Comparison of ENCODE assay signal across 9 mouse cellular contexts in genomic region chr3:51417135-51417458, GRCm38 (mm10). TPM values are rescaled to one million over a fixed set of nuclear protein-coding genes. Genes with fewer than 3 reads are reported as not detected.
A peak's percentile ranks its signal among the peaks of the same experiment; 100 is the strongest.
DNase-seq lines count a peak whose midpoint lies in the region; ATAC-seq and TF ChIP-seq lines count a peak whose summit lies in the region.
"Had no signal": no experiment of that assay in that cellular context is flagged by ENCODE, and none has a peak within 500 bp of the region (broad histone marks: within the 10 kb centered on the region; RNA-seq: fewer than 3 reads in every experiment).

No protein-coding gene starts in this region.

- peak overlapping the region; percentile 99 for H3K9ac ChIP-seq in heart, embryonic 13.5 days
- peak overlapping the region; percentile 100; the same call in 1 of the 2 replicates for H3K9ac ChIP-seq in ES-E14 (ENCODE audit: insufficient read depth, low read depth, low read length, poor library complexity, severe bottlenecking)

- H3K27me3 ChIP-seq in heart, embryonic 13.5 days (replicated peaks) = no peaks in the 10 kb centered on the region
- H3K27me3 ChIP-seq in hindbrain, embryonic 10.5 days (ENCODE audit: insufficient read depth, poor library complexity, severe bottlenecking) = no peaks in the 10 kb centered on the region
- H3K27me3 ChIP-seq in midbrain, embryonic 10.5 days (ENCODE audit: low read depth, poor library complexity, severe bottlenecking) = no peaks in the 10 kb centered on the region

- in situ Hi-C loops in ES-E14 (cut with MboI; ENCODE audit: low sequenced_read_pairs in 2 of 2, unreplicated experiment in 2 of 2) = no loop called here

- no peaks in the 10 kb centered on the region for H3K9me3 ChIP-seq in heart, embryonic 13.5 days
- H3K9me3 ChIP-seq in ES-E14 (ENCODE audit: control insufficient read depth, insufficient read depth, low read depth, low read length) = no peaks in the 10 kb centered on the region
- no peaks in the 10 kb centered on the region for H3K9me3 ChIP-seq in hindbrain, embryonic 10.5 days
- no peaks in the 10 kb centered on the region for H3K9me3 ChIP-seq in midbrain, embryonic 10.5 days (replicated peaks)

- no peak for ATAC-seq in heart, embryonic 13.5 days (ENCODE audit: extremely low read depth, insufficient number of reproducible peaks, low FRiP score, low TSS enrichment)

- peak overlapping the region; percentile 99 for H3K4me3 ChIP-seq in heart, embryonic 13.5 days
- H3K4me3 ChIP-seq in ES-E14 (ENCODE audit: insufficient read depth in 1 of 2, low read depth in 1 of 2, low read length in 2 of 2, poor library complexity in 1 of 2, severe bottlenecking in 1 of 2) = peak overlapping the region; percentile 95 to 97
- peak overlapping the region; percentile 99 for H3K4me3 ChIP-seq in hindbrain, embryonic 10.5 days
- peak overlapping the region; percentile 94 for H3K4me3 ChIP-seq in midbrain, embryonic 10.5 days

- 11% methylated on average over 8 of the region's 8 CpGs for WGBS in heart, embryonic 13.5 days
- WGBS in hindbrain, embryonic 10.5 days = 9% methylated on average over 8 of the region's 8 CpGs
- WGBS in midbrain, embryonic 10.5 days = 9% methylated on average over 8 of the region's 8 CpGs

- peaks cover 3% of the 10 kb centered on the region; the same call in 1 of the 2 replicates for H3K36me3 ChIP-seq in heart, embryonic 13.5 days
- no peaks in the 10 kb centered on the region; the same call in 1 of the 2 replicates for H3K36me3 ChIP-seq in ES-E14 (ENCODE audit: control insufficient read depth, insufficient read depth, low read length, poor library complexity, severe bottlenecking)
- H3K36me3 ChIP-seq in hindbrain, embryonic 10.5 days = peaks cover 23% of the 10 kb centered on the region
- H3K36me3 ChIP-seq in midbrain, embryonic 10.5 days = peaks cover 22% of the 10 kb centered on the region

- no peak for DNase-seq in heart, adult 8-10 months (ENCODE audit: low spot score)
- no peak for DNase-seq in ES-E14 (ENCODE audit: low read depth, low spot score)
- no peak for DNase-seq in hindbrain, embryonic 10.5 days (ENCODE audit: low spot score)
- DNase-seq in midbrain, embryonic 10.5 days (ENCODE audit: low spot score) = no peak
- no peak for DNase-seq in cerebellum, adult 11 months
- DNase-seq in right cerebral cortex, postnatal 36 days (ENCODE audit: low spot score in 2 of 2) = no peak
- no peak for DNase-seq in retina, postnatal 1 day

- peaks cover 40% of the 10 kb centered on the region for H3K4me1 ChIP-seq in heart, embryonic 13.5 days
- H3K4me1 ChIP-seq in ES-E14 (ENCODE audit: control insufficient read depth in 2 of 2, insufficient read depth in 2 of 2, low read length in 2 of 2, poor library complexity in 1 of 2) = peaks cover 3 to 7% of the 10 kb centered on the region in 2 experiments
- H3K4me1 ChIP-seq in hindbrain, embryonic 10.5 days (replicated peaks) = peaks cover 25% of the 10 kb centered on the region
- H3K4me1 ChIP-seq in midbrain, embryonic 10.5 days = peaks cover 31% of the 10 kb centered on the region

- H3K4me2 ChIP-seq in heart, embryonic 13.5 days = peak overlapping the region; percentile 86

- peak overlapping the region; percentile 95 for H3K27ac ChIP-seq in heart, embryonic 13.5 days (replicated peaks)
- no peak overlapping the region for H3K27ac ChIP-seq in ES-E14 (ENCODE audit: insufficient read depth, low read depth, low read length, poor library complexity, severe bottlenecking)
- peak overlapping the region; percentile 96 for H3K27ac ChIP-seq in hindbrain, embryonic 10.5 days
- H3K27ac ChIP-seq in midbrain, embryonic 10.5 days (replicated peaks) = peak overlapping the region; percentile 97

TF ChIP-seq in ES-E14, 5 proteins besides CTCF, POLR2A, EP300 and RAD21:
- TF ChIP-seq CHD2 (IDR thresholded peaks at IDR 0.05; ENCODE audit: low read depth, low read length) (no peak), ZC3H11A (IDR thresholded peaks at IDR 0.05; ENCODE audit: borderline replicate concordance, low read depth, low read length) (no peak), HCFC1 (IDR thresholded peaks at IDR 0.05; ENCODE audit: borderline replicate concordance, insufficient read depth, low read length) (no peak), MAFK (IDR thresholded peaks at IDR 0.05; ENCODE audit: insufficient read depth, low read depth, low read length) (no peak), ZNF384 (IDR thresholded peaks at IDR 0.05; ENCODE audit: low read depth, low read length) (no peak)

RNA-seq across cellular contexts. Expression of gene Naa15, which starts 2.1 kb away (rescaled TPM):
- 35.7 and 44.6 TPM in 2 replicates for polyA plus RNA-seq in heart, embryonic 13.5 days (2015; fragmentation: Nextera tagmentation; extraction: Ambion mirVana)
- 10 to 100 TPM; 44.6 to 56.5 (median 48.1) TPM for total RNA-seq in heart, adult 8-10 months (2022)
- 43.7 and 53.4 TPM in 2 replicates for total RNA-seq in ES-E14 (2012; rRNA removed)
- 53.2 and 64.6 TPM in 2 replicates for polyA plus RNA-seq in hindbrain, embryonic 10.5 days (2016; fragmentation: Nextera tagmentation; extraction: Ambion mirVana)
- 58.8 and 63.4 TPM in 2 replicates for polyA plus RNA-seq in midbrain, embryonic 10.5 days (2016; fragmentation: Nextera tagmentation; extraction: Ambion mirVana)

RNA-seq across cellular contexts. Expression of gene Ndufc1, which starts 8.3 kb away (rescaled TPM):
- 1,322 and 1,484 TPM in 2 replicates for polyA plus RNA-seq in heart, embryonic 13.5 days (2015; fragmentation: Nextera tagmentation; extraction: Ambion mirVana)
- 1,000 to 10,000 TPM; 1,660 to 1,731 (median 1,722) TPM for total RNA-seq in heart, adult 8-10 months (2022)
- total RNA-seq in ES-E14 (2012; rRNA removed) = 152 and 231 TPM in 2 replicates
- 675 and 776 TPM in 2 replicates for polyA plus RNA-seq in hindbrain, embryonic 10.5 days (2016; fragmentation: Nextera tagmentation; extraction: Ambion mirVana)
- 688 and 718 TPM in 2 replicates for polyA plus RNA-seq in midbrain, embryonic 10.5 days (2016; fragmentation: Nextera tagmentation; extraction: Ambion mirVana)

RNA-seq across cellular contexts. Expression of gene Mgarp, which starts 20.6 kb away (rescaled TPM):
- polyA plus RNA-seq in heart, embryonic 13.5 days (2015; fragmentation: Nextera tagmentation; extraction: Ambion mirVana) = 11.7 and 12.2 TPM in 2 replicates
- total RNA-seq in heart, adult 8-10 months (2022) = under 1 TPM; 0.22 to 0.37 (median 0.26) TPM
- total RNA-seq in ES-E14 (2012; rRNA removed) = 12.5 and 17.5 TPM in 2 replicates
- 7.5 and 11.8 TPM in 2 replicates for polyA plus RNA-seq in hindbrain, embryonic 10.5 days (2016; fragmentation: Nextera tagmentation; extraction: Ambion mirVana)
- 35.9 and 39.2 TPM in 2 replicates for polyA plus RNA-seq in midbrain, embryonic 10.5 days (2016; fragmentation: Nextera tagmentation; extraction: Ambion mirVana)
- total RNA-seq: neutrophil, adult 5-6 weeks had no signal
